Mouse (Mus musculus): ENCODE results near the gene Grm7.

The Grm7 gene

DNA sequence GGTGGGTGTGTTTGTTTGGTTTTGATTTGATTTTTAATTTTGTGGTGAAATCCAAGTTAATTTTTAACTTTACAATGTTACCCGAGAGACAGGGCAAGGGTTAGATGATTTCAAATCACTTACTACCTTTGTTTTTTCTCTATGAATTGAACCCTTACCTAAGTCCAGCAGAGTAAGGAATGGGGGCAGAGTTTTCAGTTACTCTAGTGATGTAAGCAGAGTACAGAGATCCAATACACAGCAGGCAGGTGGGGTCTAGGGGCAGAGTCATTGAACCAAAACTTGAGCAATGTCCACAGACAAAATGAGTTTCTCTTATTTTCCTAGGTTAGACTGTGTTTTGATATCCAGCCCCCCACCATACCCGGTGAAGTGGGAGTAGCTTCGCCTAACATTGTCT is 723.2 kb downstream of the Grm7 start:
- no peak for DNase-seq (ENCODE audit: low spot score)

DNA sequence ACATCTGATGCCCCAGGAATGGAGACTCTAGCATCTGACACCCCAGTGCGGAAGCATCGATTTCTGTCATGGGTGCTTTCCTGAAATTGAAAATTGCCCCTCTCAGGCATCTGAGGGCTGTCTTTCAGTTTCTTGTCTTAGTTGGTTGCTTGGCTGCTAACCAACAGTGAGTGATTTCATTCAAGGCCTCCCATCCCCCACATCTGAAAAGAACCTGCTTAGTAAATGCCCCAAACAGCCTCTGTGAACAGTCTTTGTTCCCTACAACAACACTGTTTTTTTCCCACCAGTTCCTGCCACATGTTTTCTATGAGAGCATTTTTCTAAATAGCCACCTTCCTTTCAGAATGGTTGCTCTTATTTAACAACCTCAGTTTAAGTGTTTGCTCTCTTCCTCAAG is 723.6 kb downstream of the Grm7 start:
- no peak for DNase-seq (ENCODE audit: low spot score)

DNA sequence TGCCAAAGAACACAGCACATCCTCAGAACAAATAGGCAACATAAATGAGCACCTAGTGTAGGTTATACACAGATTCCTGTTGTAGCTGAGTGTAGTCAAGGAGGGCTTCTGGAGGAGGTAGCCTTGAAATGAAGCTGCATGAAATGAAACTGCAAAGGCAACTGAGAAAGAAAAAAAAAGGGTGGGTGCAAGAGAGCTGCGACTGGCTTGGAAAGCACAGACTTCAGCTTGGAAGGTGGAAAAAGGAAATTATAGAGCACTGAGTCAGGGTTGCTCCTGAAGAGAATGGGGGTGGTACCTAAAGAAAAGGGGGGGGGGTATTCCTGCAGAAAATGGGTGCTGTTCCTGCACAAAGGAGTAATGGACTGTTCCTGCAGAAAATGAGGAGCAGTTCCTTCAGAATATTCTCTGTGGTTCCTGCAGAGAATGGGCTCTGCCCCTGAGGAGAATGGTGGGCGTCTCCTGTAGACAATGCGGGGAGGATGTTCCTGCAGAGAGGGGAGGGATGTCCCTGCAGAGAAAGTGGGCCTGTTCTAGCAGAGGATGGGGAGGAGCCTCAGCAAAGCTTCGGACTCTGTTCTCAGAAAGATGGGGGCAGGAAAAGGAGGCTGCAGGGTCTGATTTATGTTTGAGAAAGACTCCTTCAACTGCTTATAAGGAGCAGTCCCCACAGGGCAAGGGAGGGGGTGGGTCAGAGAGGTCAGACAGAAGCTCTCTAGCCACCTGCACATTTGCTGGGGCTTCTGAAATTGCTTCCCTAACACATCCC is 726.4 kb downstream of the Grm7 start:
- DNase-seq (ENCODE audit: low spot score) = no peak

DNA sequence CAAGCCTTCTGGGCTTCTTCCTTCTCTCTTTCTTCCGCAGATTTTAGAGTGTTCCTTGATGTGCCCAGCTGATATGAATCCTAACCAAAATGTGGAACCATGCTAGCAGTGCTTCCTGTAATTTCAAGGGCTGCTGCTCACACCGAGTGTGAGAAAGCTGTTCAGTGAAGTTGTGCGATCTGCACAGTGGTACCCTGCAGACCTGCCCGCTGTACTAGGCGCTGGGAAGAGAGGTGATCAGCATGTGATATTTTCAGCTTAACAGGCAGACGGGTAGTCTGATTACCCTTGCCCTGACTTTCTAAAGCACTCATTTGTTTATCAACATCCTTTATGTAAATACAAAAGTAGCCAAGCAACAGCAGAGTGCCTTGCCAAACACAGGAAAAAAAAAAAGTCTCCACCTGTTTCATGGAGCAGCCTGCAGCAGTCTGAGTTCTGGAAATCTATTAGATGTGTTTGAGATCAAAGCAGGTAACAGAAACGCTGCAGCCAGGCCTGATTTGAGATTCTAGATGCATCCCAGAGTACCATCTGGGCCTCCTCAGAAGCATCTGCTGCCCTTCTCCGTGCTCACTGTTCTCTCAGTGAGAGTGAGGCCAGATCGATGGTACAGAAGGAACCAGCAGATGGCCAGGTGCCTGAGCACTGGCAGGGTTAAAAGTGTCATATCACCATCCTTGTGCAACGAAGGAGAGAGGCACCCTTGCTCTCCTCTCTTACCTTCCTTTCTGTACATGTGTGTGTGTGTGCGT is 727.4 kb downstream of the Grm7 start:
- DNase-seq (ENCODE audit: low spot score) = peak; percentile 9

DNA sequence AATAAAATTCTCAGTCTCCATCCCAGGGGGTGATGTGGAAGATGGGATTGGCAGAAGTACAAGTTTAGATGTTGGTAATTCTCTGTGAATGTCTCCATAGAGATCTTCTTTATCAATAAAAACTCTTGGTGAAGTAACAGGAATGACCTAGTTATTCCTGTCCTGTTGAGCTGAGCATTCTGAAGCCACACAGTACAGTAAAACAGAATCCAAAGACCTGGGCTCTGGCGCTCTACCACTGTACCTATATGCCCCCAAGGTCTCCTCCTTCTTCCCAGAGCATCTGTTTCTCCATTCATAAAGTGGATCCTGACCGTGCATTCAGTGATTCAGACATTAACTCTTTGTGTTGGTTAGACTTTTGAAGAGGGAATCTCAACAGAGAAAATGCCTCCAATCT is 735.3 kb downstream of the Grm7 start:
- DNase-seq (ENCODE audit: low spot score) = no peak

DNA sequence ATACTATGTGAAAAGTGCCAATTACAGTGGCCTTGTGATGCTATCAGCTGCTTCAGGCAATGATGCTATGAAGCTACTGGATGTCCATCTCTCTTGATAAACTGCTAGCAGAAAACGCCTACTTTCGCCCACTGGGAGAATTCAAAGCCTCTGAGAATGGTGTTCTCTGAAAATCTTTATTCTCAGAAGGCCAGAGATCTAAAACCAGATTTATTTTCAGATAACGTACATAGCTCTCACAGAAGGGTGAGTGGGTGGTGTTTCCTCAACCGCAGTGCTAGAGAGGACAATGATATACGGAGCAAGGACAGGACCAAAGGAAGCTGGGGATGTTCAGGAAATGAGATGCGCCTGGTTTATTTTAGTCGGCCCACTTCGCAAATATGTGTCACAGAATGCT is 763.4 kb downstream of the Grm7 start:
- no peak for DNase-seq (ENCODE audit: low spot score)

DNA sequence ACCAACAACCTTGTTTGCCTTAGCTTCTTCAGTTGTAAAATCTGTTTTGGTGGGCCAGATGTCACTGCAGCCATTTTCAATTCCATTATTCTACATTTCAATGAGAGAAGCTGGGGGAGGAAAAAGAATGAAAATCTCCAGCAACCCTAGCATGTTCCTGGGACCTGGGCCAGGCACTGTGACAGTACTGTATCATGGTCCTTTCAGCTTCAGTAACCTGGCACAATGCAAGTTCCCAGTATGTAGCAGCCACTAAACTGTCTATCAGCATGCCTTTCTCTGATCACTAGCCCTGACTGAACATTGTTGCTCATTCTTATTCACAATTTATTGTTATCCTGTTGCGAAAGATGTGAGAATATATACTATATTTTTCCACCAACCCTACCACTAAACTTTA is 779.4 kb downstream of the Grm7 start:
- DNase-seq (ENCODE audit: low spot score) = no peak

DNA sequence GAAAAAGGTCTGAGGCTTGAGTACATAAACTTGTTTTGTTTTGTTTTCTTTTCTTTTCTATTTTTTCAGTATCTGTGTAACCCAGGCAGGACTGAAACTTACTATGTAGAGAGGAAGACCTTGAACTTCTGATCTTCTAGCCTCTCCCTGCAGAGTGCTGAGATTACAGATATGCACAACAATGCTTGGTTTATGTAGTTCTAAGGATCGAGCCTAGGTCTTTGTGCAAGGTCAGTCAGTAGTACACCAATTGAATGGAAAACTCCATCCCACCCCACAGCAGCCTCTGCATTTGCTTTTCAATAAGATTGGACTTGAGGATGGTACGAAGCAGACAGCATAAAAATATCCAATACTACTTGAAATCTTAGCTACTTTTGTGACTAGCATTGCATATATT is 800.8 kb downstream of the Grm7 start:
- no peak for DNase-seq (ENCODE audit: low spot score)

DNA sequence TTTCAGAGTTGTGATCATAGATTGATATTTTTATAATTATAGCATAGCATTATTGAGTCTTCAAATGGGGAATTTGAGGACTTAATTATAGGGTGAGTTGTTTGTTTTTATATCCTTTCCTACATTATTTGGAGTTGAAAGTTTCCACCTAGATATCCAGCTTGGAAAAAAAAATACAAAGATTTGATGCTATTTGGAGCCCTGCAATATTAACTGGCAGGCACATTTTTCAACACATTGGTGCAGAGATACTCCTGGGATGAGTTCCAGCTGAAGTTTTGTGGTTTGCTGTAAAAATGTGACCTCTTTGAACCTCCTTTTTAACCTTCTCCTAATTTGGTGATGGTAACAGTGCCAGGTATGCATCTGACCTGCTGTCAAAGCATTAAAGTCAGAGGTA is 802.5 kb downstream of the Grm7 start:
- DNase-seq (ENCODE audit: low spot score) = no peak

DNA sequence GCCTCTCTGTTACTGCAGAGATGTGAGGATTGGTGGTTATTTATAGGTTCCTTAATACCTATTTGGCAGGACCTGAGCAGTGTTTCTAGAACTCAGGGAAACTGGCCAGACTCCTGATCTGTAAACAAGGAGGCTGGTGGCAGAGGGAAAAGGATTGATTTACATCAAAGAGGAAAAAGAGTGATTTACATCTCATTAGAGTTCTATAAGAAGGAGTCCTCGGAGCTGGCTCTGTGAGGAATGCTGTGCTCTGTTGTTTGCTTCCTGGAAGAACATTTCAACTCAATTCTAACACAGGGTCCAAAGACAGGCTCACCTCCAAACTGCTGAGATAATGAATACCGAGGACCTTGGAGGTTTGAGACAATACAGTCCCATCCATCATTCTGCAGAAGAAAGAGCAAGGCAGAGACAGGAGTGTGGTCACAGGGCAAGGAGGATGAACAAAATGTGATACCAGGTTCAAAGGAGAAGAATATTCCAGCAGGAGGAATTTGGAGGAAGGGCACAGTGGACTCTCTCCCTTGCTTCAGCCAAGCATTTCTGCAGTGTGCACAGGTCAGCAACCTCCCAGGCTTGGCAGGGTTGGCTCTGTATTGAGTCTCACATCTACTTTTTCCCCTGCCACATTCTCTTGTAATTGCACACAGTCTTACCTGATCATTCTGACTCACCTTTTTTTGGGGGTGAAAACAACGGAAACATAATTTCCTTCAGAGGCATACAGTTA is 803.8 kb downstream of the Grm7 start:
- no peak for DNase-seq (ENCODE audit: low spot score)

DNA sequence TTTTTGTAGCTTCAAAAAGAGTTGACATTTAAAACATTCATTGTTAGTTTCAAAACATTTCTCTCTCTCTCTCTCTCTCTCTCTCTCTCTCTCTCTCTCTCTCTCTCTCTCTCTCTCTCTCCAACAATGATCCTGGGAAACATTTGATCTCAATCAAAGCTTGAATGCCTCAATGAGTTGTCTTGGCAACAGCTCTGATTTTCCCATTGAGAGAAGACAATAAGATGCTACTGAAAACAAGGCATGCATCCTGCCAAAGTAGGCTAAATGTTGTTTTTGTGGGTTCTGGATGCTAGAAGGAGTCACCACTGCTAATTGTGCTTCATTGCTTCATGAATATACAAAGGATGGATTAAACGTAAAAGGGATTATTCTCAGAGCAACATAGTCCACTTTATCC is 836.5 kb downstream of the Grm7 start:
- no peak for DNase-seq (ENCODE audit: low spot score)

DNA sequence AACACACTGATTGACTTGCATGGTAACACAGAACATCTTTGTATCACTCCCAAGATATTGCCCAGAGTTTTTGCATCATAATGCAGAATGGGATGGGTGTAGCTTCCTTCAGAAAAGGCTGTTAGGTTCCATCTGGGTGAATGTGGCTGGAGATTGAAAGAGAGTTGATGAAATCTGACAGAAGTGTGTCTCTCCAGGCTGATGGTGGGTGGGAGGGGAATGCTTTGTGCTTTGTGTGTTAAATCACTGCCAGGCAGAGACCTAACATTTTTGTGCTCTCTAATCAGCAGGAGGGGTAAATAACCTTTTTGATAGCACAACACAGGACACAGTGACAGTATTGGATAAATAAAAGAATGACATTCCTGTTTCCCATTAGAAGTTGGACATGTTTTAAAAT is 840.7 kb downstream of the Grm7 start:
- peak; percentile 48 for DNase-seq (ENCODE audit: low spot score)

DNA sequence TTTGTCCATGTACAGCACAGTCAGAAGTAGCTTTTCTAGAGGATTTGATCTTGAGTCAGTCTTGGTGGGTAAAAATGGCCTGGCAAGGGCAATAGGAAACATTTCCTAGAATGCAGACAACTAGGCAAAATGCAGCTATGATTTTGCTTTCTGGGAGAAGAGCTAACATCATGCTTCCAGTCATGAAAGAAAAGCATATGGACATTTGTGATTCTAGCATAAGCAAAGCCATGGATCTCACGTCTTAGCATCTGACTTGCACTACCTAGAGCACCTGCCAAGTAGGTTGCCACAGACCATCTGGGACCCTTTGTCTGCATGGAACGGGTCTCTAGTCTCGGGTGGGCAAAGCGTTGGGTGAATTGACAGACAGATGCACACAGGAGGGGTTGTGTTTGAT is 842.2 kb downstream of the Grm7 start:
- DNase-seq (ENCODE audit: low spot score) = no peak

DNA sequence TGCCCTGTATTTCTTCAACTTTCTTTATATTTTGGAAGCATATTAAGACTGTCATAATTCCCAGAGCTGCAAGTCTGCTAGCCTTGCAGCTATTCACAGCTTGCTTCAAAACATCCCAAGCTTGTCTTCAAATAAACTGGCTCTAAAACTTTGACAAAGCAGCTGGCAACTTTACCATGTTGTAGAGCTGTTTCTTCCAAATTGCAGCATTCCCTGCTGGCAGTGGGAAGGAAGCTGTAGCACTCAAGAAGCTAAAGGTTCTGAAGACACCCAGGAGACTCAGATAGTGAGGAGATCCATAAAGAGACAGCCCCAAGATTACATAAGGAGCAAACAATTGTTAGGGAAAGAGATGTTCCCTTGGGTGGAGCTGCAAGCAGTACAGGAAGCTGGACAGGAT is 846.8 kb downstream of the Grm7 start:
- no peak for DNase-seq (ENCODE audit: low spot score)

DNA sequence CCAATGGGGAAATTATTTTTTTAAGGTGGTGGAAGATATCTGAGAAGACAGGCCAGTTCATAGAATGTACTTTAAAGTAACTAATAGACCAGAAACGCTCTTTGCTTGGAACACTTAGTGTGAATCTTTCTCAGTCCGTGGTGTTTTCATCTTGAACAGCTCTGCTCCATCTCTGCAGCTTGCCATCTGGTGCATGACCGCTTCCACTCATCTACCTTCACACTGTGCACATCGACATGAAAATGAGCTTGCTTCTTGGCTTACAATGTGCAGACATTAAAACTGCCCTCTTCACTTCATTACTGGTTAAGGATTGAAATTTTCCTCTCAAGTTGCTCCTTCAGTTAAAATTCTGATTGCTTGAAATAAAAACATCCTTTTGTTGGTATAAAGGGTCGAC is 854.2 kb downstream of the Grm7 start:
- DNase-seq (ENCODE audit: low spot score) = no peak

DNA sequence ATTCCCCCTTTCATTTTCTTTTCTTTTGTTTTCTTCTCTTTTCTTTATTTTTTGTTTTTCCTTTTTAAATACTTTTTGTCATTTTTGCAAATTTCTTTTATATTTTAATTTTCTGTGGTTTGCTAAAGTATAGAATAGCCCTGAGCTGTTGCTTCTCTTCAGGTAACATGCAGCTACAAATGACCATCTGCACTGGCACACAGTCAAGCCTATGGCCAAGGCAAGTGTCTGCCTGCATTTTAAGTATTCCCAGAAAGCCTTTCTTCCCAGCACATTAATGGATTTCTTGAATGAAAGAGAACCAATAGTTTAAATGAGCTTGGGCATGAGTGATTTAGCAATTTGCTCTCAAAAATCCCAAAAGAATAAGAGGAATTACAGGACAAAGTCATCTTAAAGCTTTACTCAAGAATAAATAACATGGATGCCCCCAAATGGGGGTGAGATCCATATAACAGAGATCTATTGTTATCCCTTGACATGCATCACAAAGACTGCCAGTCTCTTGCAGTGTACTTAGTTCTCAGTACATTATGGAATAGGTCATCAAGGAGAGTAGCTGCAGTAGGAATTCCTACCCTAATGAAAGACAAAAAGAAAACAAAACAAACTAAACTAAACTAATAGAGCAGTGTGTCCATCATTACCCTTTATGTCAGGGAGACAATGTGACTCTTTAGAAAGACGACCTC is 865.5 kb downstream of the Grm7 start:
- no peak for DNase-seq (ENCODE audit: low spot score)

DNA sequence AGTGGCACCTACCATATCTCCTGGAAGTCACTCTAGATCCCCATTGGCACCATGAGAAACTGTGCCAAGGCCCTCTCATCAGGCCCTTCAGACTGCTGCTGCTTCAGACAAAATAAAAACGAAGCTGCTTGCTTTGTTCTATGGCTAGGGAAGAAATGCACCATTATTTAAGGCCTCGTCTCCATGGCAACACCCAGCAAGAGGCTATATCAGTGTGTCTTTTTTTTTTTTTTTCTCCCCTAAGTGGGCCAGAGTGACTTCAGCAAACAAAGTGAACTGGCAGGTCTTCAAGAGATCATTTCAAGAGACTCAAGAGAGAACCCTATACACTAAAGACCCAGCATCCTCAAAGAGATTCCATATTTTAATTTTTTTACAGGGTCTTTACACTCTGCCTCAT is 867.0 kb downstream of the Grm7 start:
- no peak for DNase-seq (ENCODE audit: low spot score)

DNA sequence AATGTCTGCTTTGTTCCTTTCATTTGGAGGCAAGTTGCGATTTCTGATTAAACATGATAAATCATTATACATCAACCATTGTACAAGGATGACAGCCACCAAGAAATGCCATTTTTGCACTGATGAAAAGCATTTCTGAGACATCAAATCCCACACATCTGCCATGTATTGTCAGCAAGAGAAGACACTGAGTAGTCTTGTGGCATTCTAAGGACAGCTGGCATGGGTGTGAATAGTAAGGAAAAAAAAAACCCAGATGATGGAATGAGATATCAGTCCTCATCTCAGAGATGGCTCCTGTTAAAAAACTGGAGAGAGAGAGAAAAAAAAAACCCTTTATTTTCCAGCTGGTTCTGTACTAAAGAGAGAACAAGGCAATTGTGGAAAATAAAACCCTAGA is 875.8 kb downstream of the Grm7 start:
- no peak for DNase-seq (ENCODE audit: low spot score)

DNA sequence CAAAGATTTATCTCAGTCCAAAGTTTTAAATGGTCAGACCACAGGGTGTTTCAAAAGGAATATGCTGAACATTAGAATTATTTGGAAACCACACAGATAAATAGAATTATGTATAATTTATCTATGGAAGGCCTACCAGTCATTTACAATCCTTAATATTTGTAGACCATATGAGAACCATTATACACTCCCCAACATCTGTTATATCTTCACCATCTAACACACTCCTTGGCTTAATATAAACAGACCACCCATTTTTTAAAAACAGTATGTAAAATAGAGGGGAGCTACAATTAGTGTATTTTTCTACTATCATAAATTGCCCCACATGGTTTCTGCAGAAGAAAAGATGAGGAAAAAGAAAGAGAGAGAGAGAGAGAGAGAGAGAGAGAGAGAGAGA is 876.7 kb downstream of the Grm7 start:
- no peak for DNase-seq (ENCODE audit: low spot score)

DNA sequence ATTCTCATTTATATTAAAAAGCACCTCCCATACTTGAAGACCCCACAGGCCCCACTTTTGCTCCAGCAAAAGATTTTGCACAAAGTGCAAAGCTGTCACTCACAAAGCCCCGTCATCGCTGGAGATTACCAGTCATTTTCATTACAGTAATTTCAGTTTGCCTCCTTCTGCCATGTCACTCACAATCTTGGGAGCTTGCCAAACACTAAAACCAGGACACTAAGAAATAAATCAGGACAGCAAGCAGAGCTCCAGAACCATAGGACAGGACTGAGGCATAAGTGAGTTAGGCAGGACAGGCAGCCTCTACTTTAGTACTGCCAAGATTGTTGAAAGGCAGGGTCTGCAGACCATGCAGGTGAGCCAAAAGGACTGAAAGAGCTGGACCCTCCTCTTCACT is 884.6 kb downstream of the Grm7 start:
- no peak for DNase-seq (ENCODE audit: low spot score)

DNA sequence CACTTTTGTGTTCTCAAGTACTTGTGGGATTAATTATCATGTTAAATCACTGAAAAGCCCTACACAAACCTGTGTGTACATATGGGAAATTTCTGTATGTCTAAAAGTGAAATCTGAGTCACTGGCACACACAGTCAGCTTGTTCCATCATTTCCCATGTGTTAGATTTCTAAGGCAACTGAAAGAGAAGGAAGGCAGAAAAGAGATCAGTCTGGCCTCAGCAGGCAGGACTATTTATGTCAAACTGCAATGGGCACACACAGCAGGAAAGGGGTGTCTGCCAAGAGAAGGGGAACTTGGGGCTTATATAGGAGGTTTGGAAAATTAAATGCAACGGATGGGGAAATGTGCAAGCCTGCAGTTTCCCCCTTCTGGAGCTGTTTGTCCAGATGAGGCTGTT is 913.2 kb downstream of the Grm7 start:
- no peak for DNase-seq (ENCODE audit: low spot score)

DNA sequence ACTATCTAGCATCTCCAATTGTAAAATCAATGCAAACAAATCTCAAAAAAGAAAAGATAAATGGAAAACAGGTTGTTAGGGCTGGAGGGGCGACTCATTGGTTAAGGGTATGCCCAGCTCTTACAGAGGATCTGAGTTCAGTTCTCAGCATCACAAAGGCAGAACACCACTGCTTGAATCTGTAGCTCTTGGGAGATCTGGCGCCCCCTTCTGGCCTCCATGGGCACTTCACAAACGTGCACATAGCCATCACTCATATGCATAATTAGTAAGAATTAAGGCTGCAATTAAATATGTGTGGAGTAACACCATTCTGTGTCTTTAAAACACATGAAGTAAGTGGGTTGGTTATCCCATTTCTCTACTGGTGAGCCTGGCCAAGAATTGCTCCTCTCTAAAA is 914.1 kb downstream of the Grm7 start:
- DNase-seq (ENCODE audit: low spot score) = no peak

DNA sequence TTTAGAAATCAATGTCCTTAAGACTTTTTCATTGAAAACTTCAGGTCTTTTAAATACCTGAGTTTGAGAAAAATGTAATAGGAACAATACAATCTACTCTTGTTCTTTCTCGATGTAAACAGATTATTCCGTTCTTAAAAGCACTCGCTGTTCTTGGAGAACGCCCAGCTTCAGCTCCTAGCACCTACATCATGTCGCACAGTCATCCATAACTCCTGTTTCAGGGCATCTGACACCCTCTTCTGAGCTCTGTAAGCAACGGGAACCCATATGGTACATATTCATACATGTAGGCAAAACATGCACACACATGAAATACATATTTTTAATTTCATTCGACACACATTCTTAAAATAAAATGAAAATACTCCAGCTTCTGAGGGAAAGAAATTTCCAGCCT is 916.0 kb downstream of the Grm7 start:
- no peak for DNase-seq (ENCODE audit: low spot score)

Data from retina, embryonic 14.5 days (tissue).